Mouse (Mus musculus): ENCODE results near the gene Rhox2h. TPM values are rescaled to one million over a fixed set of nuclear protein-coding genes. Genes with fewer than 3 reads are reported as not detected.
"Not testable (repeated sequence)": the region's sequence is repeated elsewhere in the genome, so short reads cannot be mapped to it uniquely, and the experiment has no call there.

Rhox2h gene
- polyA plus RNA-seq (2012; rRNA removed) = not detected in 2 replicates

- H3K4me1 ChIP-seq (ENCODE audit: control insufficient read depth, insufficient read depth, low read length); DNase-seq; H3K4me3 ChIP-seq (replicated peaks; ENCODE audit: extremely low read depth, low read depth, low read length): not testable (repeated sequence)
- 83% methylated on average over 8 of the region's 8 CpGs for WGBS
Measured at GRCm38 (mm10) chrX:37673177-37673576, at the start of gene Rhox2h. Gene Rhox2h (minus strand): TSS chrX:37673277.

- DNase-seq = no peak
- H3K4me1 ChIP-seq (ENCODE audit: control insufficient read depth, insufficient read depth, low read length) = no peaks in the 10 kb centered on the region
- H3K4me3 ChIP-seq (replicated peaks; ENCODE audit: extremely low read depth, low read depth, low read length) = no peak overlapping the region
- TF ChIP-seq CTCF (IDR thresholded peaks at IDR 0.05; ENCODE audit: insufficient read depth, low read length) = no peak
- TF ChIP-seq POLR2A (IDR thresholded peaks at IDR 0.05; ENCODE audit: borderline replicate concordance, extremely low read depth, low read depth, low read length) = no peak
- 53% methylated on average over 3 of the region's 3 CpGs for WGBS
Measured at GRCm38 (mm10) chrX:37701821-37702387, 28.8 kb upstream of the Rhox2h start.

GRCm38 (mm10) chrX:37692261-37692660 is 19.2 kb upstream of the Rhox2h start:
- no peak for TF ChIP-seq POLR2A (IDR thresholded peaks at IDR 0.05; ENCODE audit: borderline replicate concordance, extremely low read depth, low read depth, low read length)
- no peak for TF ChIP-seq CTCF (IDR thresholded peaks at IDR 0.05; ENCODE audit: insufficient read depth, low read length)
- no peak for DNase-seq
- 66% methylated on average over 2 of the region's 2 CpGs for WGBS
- Histone ChIP-seq H3K4me3 (replicated peaks; ENCODE audit: extremely low read depth, low read depth, low read length) (no peak overlapping the region), H3K4me1 (ENCODE audit: control insufficient read depth, insufficient read depth, low read length) (no peaks in the 10 kb centered on the region)

GRCm38 (mm10) chrX:37683031-37683715 is 10.1 kb upstream of the Rhox2h start:
- TF ChIP-seq CTCF (IDR thresholded peaks at IDR 0.05; ENCODE audit: insufficient read depth, low read length) (no peak), POLR2A (IDR thresholded peaks at IDR 0.05; ENCODE audit: borderline replicate concordance, extremely low read depth, low read depth, low read length) (no peak)
- Histone ChIP-seq H3K4me1 (ENCODE audit: control insufficient read depth, insufficient read depth, low read length) (no peaks in the 10 kb centered on the region), H3K4me3 (replicated peaks; ENCODE audit: extremely low read depth, low read depth, low read length) (no peak overlapping the region)
- WGBS = 84% methylated on average over 24 of the region's 24 CpGs
- no peak for DNase-seq

- not testable (repeated sequence) for H3K4me1 ChIP-seq (ENCODE audit: control insufficient read depth, insufficient read depth, low read length); DNase-seq
- whole genome bisulfite sequencing = 100% methylated on average over 1 of the region's 3 CpGs
Measured at GRCm38 (mm10) chrX:37668664-37669063, 4.4 kb downstream of the Rhox2h start, which contains the start of gene Rhox3h. Gene Rhox3h (minus strand): TSS chrX:37668764.

GRCm38 (mm10) chrX:37651227-37651626 is 21.9 kb downstream of the Rhox2h start, which contains the start of gene Rhox4g:
Gene Rhox4g (minus strand): TSS chrX:37651327.
- WGBS = 89% methylated on average over 19 of the region's 20 CpGs
- H3K4me1 ChIP-seq (ENCODE audit: control insufficient read depth, insufficient read depth, low read length); DNase-seq; H3K4me3 ChIP-seq (replicated peaks; ENCODE audit: extremely low read depth, low read depth, low read length): not testable (repeated sequence)

More at GRCm38 (mm10) chrX:37668664-37669063, 4.4 kb downstream of the Rhox2h start, which contains the start of gene Rhox3h:
- H3K4me3 ChIP-seq (replicated peaks; ENCODE audit: extremely low read depth, low read depth, low read length) = not testable (repeated sequence)

GRCm38 (mm10) chrX:37643370-37643769 is 29.7 kb downstream of the Rhox2h start, which contains the start of gene Rhox2g:
Gene Rhox2g (minus strand): TSS chrX:37643470.
- not testable (repeated sequence) for H3K4me3 ChIP-seq (replicated peaks; ENCODE audit: extremely low read depth, low read depth, low read length); DNase-seq; H3K4me1 ChIP-seq (ENCODE audit: control insufficient read depth, insufficient read depth, low read length)
- 91% methylated on average over 6 of the region's 6 CpGs for WGBS

- not testable (repeated sequence) for H3K4me3 ChIP-seq (replicated peaks; ENCODE audit: extremely low read depth, low read depth, low read length); H3K4me1 ChIP-seq (ENCODE audit: control insufficient read depth, insufficient read depth, low read length); DNase-seq
- 87% methylated on average over 2 of the region's 2 CpGs for WGBS
Measured at GRCm38 (mm10) chrX:37628512-37628911, 44.6 kb downstream of the Rhox2h start, which contains the start of gene Rhox3g. Gene Rhox3g (minus strand): TSS chrX:37628612.

Other genes with a start within 250 kb of the Rhox2h start
- not detected in 2 replicates for gene Rhox4b, start 240.8 kb downstream of the Rhox2h start, polyA plus RNA-seq (2012; rRNA removed)
- gene Rhox2c, start 219.6 kb downstream of the Rhox2h start, polyA plus RNA-seq (2012; rRNA removed) = not detected in 2 replicates
- gene Rhox3c, start 214.7 kb downstream of the Rhox2h start, polyA plus RNA-seq (2012; rRNA removed) = not detected in 2 replicates
- gene Rhox4c, start 192.9 kb downstream of the Rhox2h start, polyA plus RNA-seq (2012; rRNA removed) = not detected in 2 replicates
- gene Rhox2d, start 179.8 kb downstream of the Rhox2h start, polyA plus RNA-seq (2012; rRNA removed) = not detected in 2 replicates
- gene Rhox4d, start 158.9 kb downstream of the Rhox2h start, polyA plus RNA-seq (2012; rRNA removed) = not detected in 2 replicates
- not detected in 2 replicates for gene Rhox2e, start 142.8 kb downstream of the Rhox2h start, polyA plus RNA-seq (2012; rRNA removed)
- not detected in 2 replicates for gene Rhox3e, start 131.3 kb downstream of the Rhox2h start, polyA plus RNA-seq (2012; rRNA removed)
- not detected in 2 replicates for gene Rhox4e, start 115.9 kb downstream of the Rhox2h start, polyA plus RNA-seq (2012; rRNA removed)
- not detected in 2 replicates for gene Rhox2f, start 101.9 kb downstream of the Rhox2h start, polyA plus RNA-seq (2012; rRNA removed)
- gene Rhox3f, start 92.3 kb downstream of the Rhox2h start, polyA plus RNA-seq (2012; rRNA removed) = not detected in 2 replicates
- not detected in 2 replicates for gene Rhox4f, start 65.6 kb downstream of the Rhox2h start, polyA plus RNA-seq (2012; rRNA removed)
- gene Rhox3g, start 44.7 kb downstream of the Rhox2h start, polyA plus RNA-seq (2012; rRNA removed) = not detected in 2 replicates
- gene Rhox2g, start 29.8 kb downstream of the Rhox2h start, polyA plus RNA-seq (2012; rRNA removed) = not detected in 2 replicates
- gene Rhox4g, start 21.9 kb downstream of the Rhox2h start, polyA plus RNA-seq (2012; rRNA removed) = not detected in 2 replicates
- gene Rhox3h, start 4.5 kb downstream of the Rhox2h start, polyA plus RNA-seq (2012; rRNA removed) = not detected in 2 replicates
- not detected in 2 replicates for gene Rhox5, start 131.6 kb upstream of the Rhox2h start, polyA plus RNA-seq (2012; rRNA removed)
- gene Rhox6, start 153.6 kb upstream of the Rhox2h start, polyA plus RNA-seq (2012; rRNA removed) = not detected in 2 replicates
- gene Rhox7a, start 158.4 kb upstream of the Rhox2h start, polyA plus RNA-seq (2012; rRNA removed) = not detected in 2 replicates
- not detected in 2 replicates for gene Rhox8, start 205.7 kb upstream of the Rhox2h start, polyA plus RNA-seq (2012; rRNA removed)
- not detected in 2 replicates for gene Rhox7b, start 224.0 kb upstream of the Rhox2h start, polyA plus RNA-seq (2012; rRNA removed)
- gene Rhox9, start 228.5 kb upstream of the Rhox2h start, polyA plus RNA-seq (2012; rRNA removed) = not detected in 2 replicates

Measured in lung, adult 2 months (tissue).